Mouse (Mus musculus): ENCODE results near the gene Akap7. TPM values are rescaled to one million over a fixed set of nuclear protein-coding genes. Genes with fewer than 3 reads are reported as not detected.

Gene Akap7
- polyA plus RNA-seq, 1 experiment = 9.0 TPM

DNA sequence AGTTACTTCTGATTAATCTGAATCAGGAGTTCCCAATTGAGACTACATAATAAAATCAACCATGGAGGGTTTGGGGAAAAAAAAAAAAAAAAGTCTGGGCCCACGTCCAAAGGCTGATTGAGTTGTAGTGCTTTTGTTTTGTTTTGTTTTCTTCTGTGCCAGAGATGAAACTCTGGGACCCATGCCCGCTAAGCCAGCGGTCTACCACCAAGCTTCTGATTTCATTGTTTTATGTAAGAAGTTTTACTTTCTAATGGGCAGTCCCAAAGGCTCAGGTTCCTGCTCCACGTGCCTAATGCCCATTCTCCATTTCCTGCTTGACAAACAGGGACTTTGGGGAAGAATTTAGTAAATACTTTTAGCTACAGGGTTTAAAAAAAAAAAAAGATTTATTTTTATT, 18.0 kb upstream of the Akap7 start:
- Histone ChIP-seq H3K4me3 (no peak overlapping the region), H3K79me2 (ENCODE audit: control insufficient read depth, insufficient read depth) (no peaks in the 10 kb centered on the region), H3K4me2 (ENCODE audit: low read depth) (peak overlapping the region; percentile 2), H3K27me3 (ENCODE audit: control insufficient read depth, insufficient read depth, insufficient read length) (no peaks in the 10 kb centered on the region), H3ac (ENCODE audit: control insufficient read depth, insufficient read length) (no peak overlapping the region), H3K36me3 (ENCODE audit: control insufficient read depth, insufficient read depth) (no peaks in the 10 kb centered on the region)
- no peak for TF ChIP-seq TCF12 (IDR thresholded peaks at IDR 0.05; ENCODE audit: insufficient read depth, poor library complexity, severe bottlenecking)
- TF ChIP-seq POLR2AphosphoS2 (IDR thresholded peaks at IDR 0.05; ENCODE audit: insufficient read length, low read depth) = no peak
- TF ChIP-seq POLR2A (IDR thresholded peaks at IDR 0.05; ENCODE audit: insufficient read length, low read depth) = no peak
- TF ChIP-seq CEBPB (IDR thresholded peaks at IDR 0.05; ENCODE audit: insufficient read depth, poor library complexity, severe bottlenecking) = 0 out of 2 replicates have a peak, but pooled peaks have one; percentile 9
- TF ChIP-seq USF1 (IDR thresholded peaks at IDR 0.05; ENCODE audit: low read depth) = peak; percentile 77
- TF ChIP-seq E2F4 (IDR thresholded peaks at IDR 0.05; ENCODE audit: insufficient read depth) = no peak
- no peak for TF ChIP-seq TCF3 (IDR thresholded peaks at IDR 0.05; ENCODE audit: insufficient read length, low read depth)
- no peak for TF ChIP-seq MYOG (IDR thresholded peaks at IDR 0.05; ENCODE audit: control insufficient read depth in 1 of 3, insufficient read depth in 1 of 3, insufficient read length in 2 of 3, low read depth in 2 of 3)
- no peak for TF ChIP-seq MYOD1 (IDR thresholded peaks at IDR 0.05; ENCODE audit: control insufficient read depth in 1 of 3, insufficient read length in 2 of 3, low read depth in 2 of 3)
- no peak for TF ChIP-seq SRF (IDR thresholded peaks at IDR 0.05; ENCODE audit: control insufficient read depth, insufficient read length, low read depth)

DNA sequence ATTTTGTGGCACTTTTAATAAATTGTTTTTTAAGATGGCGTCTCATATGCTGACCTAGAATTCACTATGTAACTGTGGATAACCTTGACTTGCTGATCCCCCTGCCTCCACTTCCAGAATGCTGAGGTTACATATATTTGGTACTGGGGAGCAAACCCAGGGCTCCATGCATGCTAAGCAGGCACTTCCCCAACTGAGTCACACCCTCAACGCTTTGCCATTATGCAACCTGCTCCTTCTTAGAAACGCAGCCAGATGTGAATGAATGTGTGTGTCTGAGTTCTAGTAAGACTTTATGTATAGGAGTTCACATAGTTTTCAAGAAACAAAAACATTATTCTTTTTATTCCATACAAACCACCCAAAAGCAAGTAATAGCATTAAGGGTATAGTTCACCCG, 13.5 kb upstream of the Akap7 start:
- TF ChIP-seq MYOD1 (IDR thresholded peaks at IDR 0.05; ENCODE audit: control insufficient read depth in 1 of 3, insufficient read length in 2 of 3, low read depth in 2 of 3) (no peak), TCF3 (IDR thresholded peaks at IDR 0.05; ENCODE audit: insufficient read length, low read depth) (no peak), CEBPB (IDR thresholded peaks at IDR 0.05; ENCODE audit: insufficient read depth, poor library complexity, severe bottlenecking) (no peak), POLR2A (IDR thresholded peaks at IDR 0.05; ENCODE audit: insufficient read length, low read depth) (no peak), MAX (IDR thresholded peaks at IDR 0.05; ENCODE audit: low read depth) (no peak), REST (IDR thresholded peaks at IDR 0.05; ENCODE audit: insufficient read depth, insufficient read length) (no peak), TCF12 (IDR thresholded peaks at IDR 0.05; ENCODE audit: insufficient read depth, poor library complexity, severe bottlenecking) (no peak), E2F4 (IDR thresholded peaks at IDR 0.05; ENCODE audit: insufficient read depth) (no peak), SRF (IDR thresholded peaks at IDR 0.05; ENCODE audit: control insufficient read depth, insufficient read length, low read depth) (no peak), USF1 (IDR thresholded peaks at IDR 0.05; ENCODE audit: low read depth) (no peak), MYOG (IDR thresholded peaks at IDR 0.05; ENCODE audit: control insufficient read depth in 1 of 3, insufficient read depth in 1 of 3, insufficient read length in 2 of 3, low read depth in 2 of 3) (no peak), POLR2AphosphoS2 (IDR thresholded peaks at IDR 0.05; ENCODE audit: insufficient read length, low read depth) (no peak)
- Histone ChIP-seq H3ac (ENCODE audit: control insufficient read depth, insufficient read length) (no peak overlapping the region), H3K79me2 (ENCODE audit: control insufficient read depth, insufficient read depth) (no peaks in the 10 kb centered on the region), H3K36me3 (ENCODE audit: control insufficient read depth, insufficient read depth) (no peaks in the 10 kb centered on the region), H3K4me2 (ENCODE audit: low read depth) (no peak overlapping the region), H3K4me3 (no peak overlapping the region), H3K27me3 (ENCODE audit: control insufficient read depth, insufficient read depth, insufficient read length) (no peaks in the 10 kb centered on the region)

DNA sequence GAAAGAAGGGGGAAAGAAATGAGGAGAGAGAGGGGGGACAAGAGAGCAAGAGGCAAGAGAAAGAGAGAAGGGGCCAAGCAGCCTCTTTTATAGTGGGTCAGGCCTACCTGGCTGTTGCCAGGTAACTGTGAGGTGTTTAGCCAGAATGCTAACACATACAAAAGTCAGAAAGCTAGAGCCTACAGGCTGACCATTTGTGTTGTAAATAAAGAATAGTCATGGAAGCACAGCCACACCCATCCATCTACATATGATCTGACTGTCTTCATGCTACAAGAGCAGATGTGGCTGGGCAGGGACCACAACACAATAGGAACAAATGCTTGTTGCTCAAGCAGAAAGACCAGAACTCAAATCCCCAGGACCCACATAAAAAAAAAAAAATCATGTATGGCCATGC, 11.9 kb upstream of the Akap7 start:
- H3K79me2 ChIP-seq (ENCODE audit: control insufficient read depth, insufficient read depth) = no peaks in the 10 kb centered on the region
- H3K27me3 ChIP-seq (ENCODE audit: control insufficient read depth, insufficient read depth, insufficient read length) = no peaks in the 10 kb centered on the region
- no peaks in the 10 kb centered on the region for H3K36me3 ChIP-seq (ENCODE audit: control insufficient read depth, insufficient read depth)
- H3K4me3 ChIP-seq = no peak overlapping the region
- no peak overlapping the region for H3K4me2 ChIP-seq (ENCODE audit: low read depth)
- no peak for TF ChIP-seq SRF (IDR thresholded peaks at IDR 0.05; ENCODE audit: control insufficient read depth, insufficient read length, low read depth)
- no peak for TF ChIP-seq MAX (IDR thresholded peaks at IDR 0.05; ENCODE audit: low read depth)
- TF ChIP-seq REST (IDR thresholded peaks at IDR 0.05; ENCODE audit: insufficient read depth, insufficient read length) = no peak
- no peak for TF ChIP-seq POLR2A (IDR thresholded peaks at IDR 0.05; ENCODE audit: insufficient read length, low read depth)
- no peak for TF ChIP-seq TCF3 (IDR thresholded peaks at IDR 0.05; ENCODE audit: insufficient read length, low read depth)
- TF ChIP-seq MYOD1 (IDR thresholded peaks at IDR 0.05; ENCODE audit: control insufficient read depth in 1 of 3, insufficient read length in 2 of 3, low read depth in 2 of 3) = no peak
- TF ChIP-seq POLR2AphosphoS2 (IDR thresholded peaks at IDR 0.05; ENCODE audit: insufficient read length, low read depth) = no peak
- TF ChIP-seq MYOG (IDR thresholded peaks at IDR 0.05; ENCODE audit: control insufficient read depth in 1 of 3, insufficient read depth in 1 of 3, insufficient read length in 2 of 3, low read depth in 2 of 3) = no peak
- no peak for TF ChIP-seq E2F4 (IDR thresholded peaks at IDR 0.05; ENCODE audit: insufficient read depth)
- H3ac ChIP-seq (ENCODE audit: control insufficient read depth, insufficient read length) = no peak overlapping the region

DNA sequence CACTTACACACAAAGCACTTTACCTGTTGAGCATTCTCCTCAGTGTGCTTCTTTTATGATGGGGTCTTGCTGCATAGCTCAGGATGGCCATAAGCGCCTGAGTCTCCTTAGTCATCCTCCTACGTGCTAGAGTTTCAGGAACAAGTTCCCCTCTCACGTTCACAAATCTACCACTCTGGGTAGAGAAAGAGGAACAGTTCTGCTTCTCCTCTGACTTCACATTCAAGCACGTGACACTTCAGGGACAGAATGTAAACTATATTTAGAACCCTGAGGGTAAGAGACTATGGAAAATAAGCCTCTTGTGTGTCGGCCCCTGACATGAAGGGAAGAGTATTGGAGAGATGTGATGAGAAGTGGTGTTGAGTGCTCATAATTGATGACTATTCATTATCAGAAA, 10.7 kb upstream of the Akap7 start:
- no peak for TF ChIP-seq POLR2A (IDR thresholded peaks at IDR 0.05; ENCODE audit: insufficient read length, low read depth)
- TF ChIP-seq E2F4 (IDR thresholded peaks at IDR 0.05; ENCODE audit: insufficient read depth) = no peak
- TF ChIP-seq CEBPB (IDR thresholded peaks at IDR 0.05; ENCODE audit: insufficient read depth, poor library complexity, severe bottlenecking) = no peak
- no peak for TF ChIP-seq TCF3 (IDR thresholded peaks at IDR 0.05; ENCODE audit: insufficient read length, low read depth)
- no peak for TF ChIP-seq MYOG (IDR thresholded peaks at IDR 0.05; ENCODE audit: control insufficient read depth in 1 of 3, insufficient read depth in 1 of 3, insufficient read length in 2 of 3, low read depth in 2 of 3)
- TF ChIP-seq USF1 (IDR thresholded peaks at IDR 0.05; ENCODE audit: low read depth) = no peak
- TF ChIP-seq REST (IDR thresholded peaks at IDR 0.05; ENCODE audit: insufficient read depth, insufficient read length) = no peak
- no peak for TF ChIP-seq SRF (IDR thresholded peaks at IDR 0.05; ENCODE audit: control insufficient read depth, insufficient read length, low read depth)
- no peaks in the 10 kb centered on the region for H3K27me3 ChIP-seq (ENCODE audit: control insufficient read depth, insufficient read depth, insufficient read length)
- H3ac ChIP-seq (ENCODE audit: control insufficient read depth, insufficient read length) = no peak overlapping the region
- H3K36me3 ChIP-seq (ENCODE audit: control insufficient read depth, insufficient read depth) = no peaks in the 10 kb centered on the region
- no peak overlapping the region for H3K4me2 ChIP-seq (ENCODE audit: low read depth)
- no peaks in the 10 kb centered on the region for H3K79me2 ChIP-seq (ENCODE audit: control insufficient read depth, insufficient read depth)
- H3K4me3 ChIP-seq = no peak overlapping the region

- no peak for TF ChIP-seq MYOG (IDR thresholded peaks at IDR 0.05; ENCODE audit: control insufficient read depth in 1 of 3, insufficient read depth in 1 of 3, insufficient read length in 2 of 3, low read depth in 2 of 3)
- TF ChIP-seq SRF (IDR thresholded peaks at IDR 0.05; ENCODE audit: control insufficient read depth, insufficient read length, low read depth) = no peak
- no peak for TF ChIP-seq MYOD1 (IDR thresholded peaks at IDR 0.05; ENCODE audit: control insufficient read depth in 1 of 3, insufficient read length in 2 of 3, low read depth in 2 of 3)
- no peak for TF ChIP-seq MAX (IDR thresholded peaks at IDR 0.05; ENCODE audit: low read depth)
- no peak for TF ChIP-seq POLR2AphosphoS2 (IDR thresholded peaks at IDR 0.05; ENCODE audit: insufficient read length, low read depth)
- TF ChIP-seq REST (IDR thresholded peaks at IDR 0.05; ENCODE audit: insufficient read depth, insufficient read length) = no peak
- TF ChIP-seq USF1 (IDR thresholded peaks at IDR 0.05; ENCODE audit: low read depth) = no peak
- no peak for TF ChIP-seq TCF12 (IDR thresholded peaks at IDR 0.05; ENCODE audit: insufficient read depth, poor library complexity, severe bottlenecking)
- TF ChIP-seq CEBPB (IDR thresholded peaks at IDR 0.05; ENCODE audit: insufficient read depth, poor library complexity, severe bottlenecking) = no peak
- no peak for TF ChIP-seq TCF3 (IDR thresholded peaks at IDR 0.05; ENCODE audit: insufficient read length, low read depth)
- no peak for TF ChIP-seq POLR2A (IDR thresholded peaks at IDR 0.05; ENCODE audit: insufficient read length, low read depth)
- TF ChIP-seq E2F4 (IDR thresholded peaks at IDR 0.05; ENCODE audit: insufficient read depth) = no peak
- H3K36me3 ChIP-seq (ENCODE audit: control insufficient read depth, insufficient read depth) = no peaks in the 10 kb centered on the region
- H3K4me3 ChIP-seq = no peak overlapping the region
- H3K27me3 ChIP-seq (ENCODE audit: control insufficient read depth, insufficient read depth, insufficient read length) = no peaks in the 10 kb centered on the region
- H3K4me2 ChIP-seq (ENCODE audit: low read depth) = no peak overlapping the region
- no peak overlapping the region for H3ac ChIP-seq (ENCODE audit: control insufficient read depth, insufficient read length)
- H3K79me2 ChIP-seq (ENCODE audit: control insufficient read depth, insufficient read depth) = no peaks in the 10 kb centered on the region
Observed at GRCm38 (mm10) chr10:25317665-25318064, 10.0 kb upstream of the Akap7 start.
